In genomic region chr5:28037639-28038038, GRCm38 (mm10) we compare ENCODE assay signal across 7 mouse cellular contexts. TPM values are rescaled to one million over a fixed set of nuclear protein-coding genes. Genes with fewer than 3 reads are reported as not detected.
DNase-seq lines count a peak whose midpoint lies in the region; ATAC-seq lines count a peak whose summit lies in the region.

No protein-coding gene starts in this region.

- 34% methylated on average over 5 of the region's 5 CpGs for WGBS in kidney, embryonic 16.5 days

- H3K4me2 ChIP-seq in kidney, embryonic 16.5 days (replicated peaks; ENCODE audit: low read depth, low read length): no peak overlapping the region

- H3K9ac ChIP-seq in kidney, embryonic 16.5 days (replicated peaks; ENCODE audit: low read length): no peak overlapping the region

- H3K36me3 ChIP-seq in kidney, embryonic 16.5 days (ENCODE audit: insufficient read depth, low read length): no peaks in the 10 kb centered on the region

- no peaks in the 10 kb centered on the region for H3K9me3 ChIP-seq in kidney, embryonic 16.5 days (ENCODE audit: low read length)

- no peak for DNase-seq in kidney, adult 8-10 months
- peak; percentile 27 for DNase-seq in brain, adult 2 months (ENCODE audit: low read depth, low spot score)
- DNase-seq in gonadal fat pad, adult 2 months (ENCODE audit: low read depth): peak; percentile 95
- peak; percentile 71 to 84 for DNase-seq in lung, postnatal 4 days
- no peak for DNase-seq in neural tube, embryonic 10.5 days (ENCODE audit: extremely low spot score, low spot score)
- DNase-seq in cerebellum, adult 11-12 months: no peak

- H3K4me1 ChIP-seq in kidney, embryonic 16.5 days (ENCODE audit: insufficient read depth, low read length): no peaks in the 10 kb centered on the region

- peak overlapping the region; percentile 12; the same call in 1 of the 2 replicates for H3K27ac ChIP-seq in kidney, embryonic 16.5 days (ENCODE audit: low read length)

- H3K4me3 ChIP-seq in kidney, embryonic 16.5 days (ENCODE audit: low read length): no peak overlapping the region

- ATAC-seq in kidney, embryonic 16.5 days (ENCODE audit: low FRiP score, low TSS enrichment): no peak

- no peaks in the 10 kb centered on the region for H3K27me3 ChIP-seq in kidney, embryonic 16.5 days (ENCODE audit: insufficient read depth, low read length)

RNA-seq across cellular contexts. Expression of gene Insig1, which starts 33.5 kb away (rescaled TPM):
- 40.2 and 47.4 TPM in 2 replicates for polyA plus RNA-seq in kidney, embryonic 16.5 days (2015; fragmentation: Nextera tagmentation; extraction: Ambion mirVana)
- 125 and 165 TPM in 2 replicates for polyA plus RNA-seq in gonadal fat pad, adult 2 months (2012; rRNA removed)

Comparison
In these comparisons a context has a peak if more than half of its experiments do, and no peak if none do; other contexts are left out.
1. DNase-seq: peak in brain, adult 2 months (single experiment), gonadal fat pad, adult 2 months (single experiment) and lung, postnatal 4 days (2 of 2); none in kidney, adult 8-10 months (0 of 2), neural tube, embryonic 10.5 days (single experiment) and cerebellum, adult 11-12 months (single experiment).